Mouse (Mus musculus) midbrain, embryonic 15.5 days (tissue): Measurements from ENCODE around the gene Rpl22. TPM values are rescaled to one million over a fixed set of nuclear protein-coding genes. Genes with fewer than 3 reads are reported as not detected.

Experiments
- ATAC-seq: fragments of 200-750 bp; cut with Nextera tagmentation; replicated peaks from 2 replicates; pipeline ENCODE4 v1.8.0; 2017; ENCODE audit warnings: moderate TSS enrichment
- H3K27ac ChIP-seq: fragments of 300-500 bp; sonication (generic); 2 replicates; pipeline ENCODE4 v1.5.1; 2015; ENCODE audit warnings: mild to moderate bottlenecking, inconsistent platforms
- H3K27me3 ChIP-seq: fragments of 300-500 bp; sonication (generic); replicated peaks from 2 replicates; pipeline ENCODE4 v1.6.1; 2015; ENCODE audit warnings: inconsistent platforms
- H3K36me3 ChIP-seq: fragments of 300-500 bp; sonication (generic); replicated peaks from 2 replicates; pipeline ENCODE4 v1.6.1; 2015; ENCODE audit warnings: inconsistent platforms
- H3K4me1 ChIP-seq: fragments of 300-500 bp; sonication (generic); 2 replicates; pipeline ENCODE4 v1.6.1; 2015; ENCODE audit warnings: inconsistent platforms
- H3K4me2 ChIP-seq: fragments of 300-500 bp; sonication (generic); 2 replicates; pipeline ENCODE4 v1.6.1; 2015; ENCODE audit warnings: inconsistent platforms, mild to moderate bottlenecking, moderate library complexity
- H3K4me3 ChIP-seq: fragments of 300-500 bp; sonication (generic); 2 replicates; pipeline ENCODE4 v1.5.1; 2015; ENCODE audit warnings: mild to moderate bottlenecking, inconsistent platforms
- H3K9ac ChIP-seq: fragments of 300-500 bp; sonication (generic); 2 replicates; pipeline ENCODE4 v1.6.1; 2015; ENCODE audit warnings: mild to moderate bottlenecking, inconsistent platforms
- H3K9me3 ChIP-seq: fragments of 300-500 bp; sonication (generic); 2 replicates; pipeline ENCODE4 v1.6.1; 2016; ENCODE audit warnings: inconsistent platforms
- WGBS: fragments of 180-500 bp; shearing (Covaris S2); methylation state at CpG from one replicate; pipeline ENCODE4 v1.1.7; 2015; ENCODE audit warnings: mixed read lengths; 5-methylcytosine and 5-hydroxymethylcytosine counted together
- polyA plus RNA-seq: library from polyadenylated mRNA; unstranded; fragments of >200 nt; fragmentation: Nextera tagmentation; extraction: Ambion mirVana; gene quantifications from 2 replicates; pipeline ENCODE4 v1.2.1, GENCODE M21; 2015

Gene Rpl22
- polyA plus RNA-seq, 1 experiment from 2014 or later = 127 TPM

- H3K4me1 ChIP-seq = peaks cover 13% of the 10 kb centered on the region
- H3K27me3 ChIP-seq = no peaks in the 10 kb centered on the region; the same call in 1 of the 2 replicates
- WGBS = 56% methylated on average over 11 of the region's 11 CpGs
- no peak overlapping the region for H3K27ac ChIP-seq
- H3K36me3 ChIP-seq = peaks cover 13% of the 10 kb centered on the region; the same call in 1 of the 2 replicates
- ATAC-seq = no peak
- H3K9ac ChIP-seq = no peak overlapping the region
- H3K4me3 ChIP-seq = no peak overlapping the region
- no peaks in the 10 kb centered on the region for H3K9me3 ChIP-seq
- H3K4me2 ChIP-seq = no peak overlapping the region
Measured at GRCm38 (mm10) chr4:152302012-152302411, 23.5 kb upstream of the Rpl22 start.

DNA sequence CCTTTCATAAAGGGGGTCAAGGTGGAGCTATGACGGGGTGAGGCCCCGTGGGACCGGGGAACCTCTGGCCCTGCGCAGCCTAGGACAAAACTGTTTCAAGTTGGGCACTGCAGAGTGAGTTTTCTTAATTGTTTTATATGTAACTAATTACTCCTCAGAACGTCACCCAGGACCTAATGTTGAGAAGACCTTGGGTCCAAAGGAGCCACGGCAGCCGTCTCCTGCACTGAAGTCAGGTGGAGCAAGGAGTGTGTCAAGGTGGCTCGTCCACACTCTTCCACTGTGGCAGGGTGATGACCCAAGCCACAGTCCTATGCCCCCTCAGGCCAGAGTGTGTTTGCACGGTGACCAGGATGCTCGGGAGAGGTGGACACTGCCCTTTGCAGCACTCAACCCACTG lies 22.4 kb upstream of the Rpl22 start:
- peaks cover 8% of the 10 kb centered on the region for H3K4me1 ChIP-seq
- no peak overlapping the region for H3K9ac ChIP-seq
- no peak overlapping the region for H3K27ac ChIP-seq
- 93% methylated on average over 10 of the region's 10 CpGs for WGBS
- no peaks in the 10 kb centered on the region; the same call in 1 of the 2 replicates for H3K27me3 ChIP-seq
- H3K4me2 ChIP-seq = no peak overlapping the region
- no peaks in the 10 kb centered on the region for H3K9me3 ChIP-seq
- H3K4me3 ChIP-seq = no peak overlapping the region
- peaks cover 13% of the 10 kb centered on the region; the same call in 1 of the 2 replicates for H3K36me3 ChIP-seq
- ATAC-seq = no peak

DNA sequence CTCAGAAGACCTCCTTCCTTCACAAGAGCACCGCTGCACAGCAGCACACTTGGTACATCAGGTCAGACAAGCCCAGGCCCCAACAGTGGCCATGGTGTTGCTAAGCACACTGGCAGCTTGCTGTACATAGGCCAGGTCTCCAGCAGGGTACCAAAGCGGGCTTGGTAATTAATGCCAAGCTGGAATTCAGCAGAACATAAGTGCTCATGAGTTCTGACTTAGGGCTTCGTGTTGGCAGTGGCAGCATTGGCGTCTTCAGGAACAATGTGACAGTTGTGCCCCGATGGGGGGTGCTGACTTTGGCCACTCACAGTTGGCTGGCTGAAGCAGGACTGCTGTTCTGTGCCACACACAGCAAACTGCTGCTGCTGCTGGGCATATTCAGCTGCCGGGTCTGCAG lies 20.9 kb upstream of the Rpl22 start:
- peaks cover 12% of the 10 kb centered on the region; the same call in 1 of the 2 replicates for H3K36me3 ChIP-seq
- no peak overlapping the region for H3K4me2 ChIP-seq
- ATAC-seq = no peak
- no peak overlapping the region for H3K27ac ChIP-seq
- H3K9ac ChIP-seq = no peak overlapping the region
- H3K4me3 ChIP-seq = no peak overlapping the region
- no peaks in the 10 kb centered on the region; the same call in 1 of the 2 replicates for H3K27me3 ChIP-seq
- H3K9me3 ChIP-seq = no peaks in the 10 kb centered on the region
- no peaks in the 10 kb centered on the region for H3K4me1 ChIP-seq
- 90% methylated on average over 6 of the region's 6 CpGs for WGBS

DNA sequence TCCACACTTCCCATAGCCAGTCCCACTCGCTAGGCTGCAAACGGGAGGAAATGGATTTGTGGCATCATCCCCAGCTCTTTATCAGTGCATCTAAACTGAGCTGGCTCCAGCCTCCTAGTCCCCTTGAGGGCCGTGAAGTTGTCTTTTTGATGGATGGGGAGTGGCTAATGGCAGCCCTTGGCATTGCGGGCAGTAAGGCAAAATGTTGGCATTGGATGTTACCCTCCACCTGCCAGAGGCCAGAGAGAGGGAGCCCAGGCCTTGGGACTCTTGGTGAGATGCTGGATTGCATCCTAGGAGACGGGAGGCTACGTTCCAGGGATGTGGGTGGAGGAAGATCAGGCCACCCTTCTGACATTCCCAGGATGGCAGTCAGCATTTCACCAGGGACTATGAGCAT lies 19.6 kb upstream of the Rpl22 start:
- Histone ChIP-seq H3K4me1 (no peaks in the 10 kb centered on the region), H3K27me3 (peaks cover 5% of the 10 kb centered on the region), H3K9ac (no peak overlapping the region), H3K4me2 (no peak overlapping the region), H3K36me3 (0 out of 2 replicates have a peak, but pooled peaks cover 2% of the 10 kb centered on the region), H3K27ac (no peak overlapping the region), H3K4me3 (no peak overlapping the region), H3K9me3 (no peaks in the 10 kb centered on the region)
- ATAC-seq = no peak
- whole genome bisulfite sequencing = 87% methylated on average over 6 of the region's 6 CpGs

DNA sequence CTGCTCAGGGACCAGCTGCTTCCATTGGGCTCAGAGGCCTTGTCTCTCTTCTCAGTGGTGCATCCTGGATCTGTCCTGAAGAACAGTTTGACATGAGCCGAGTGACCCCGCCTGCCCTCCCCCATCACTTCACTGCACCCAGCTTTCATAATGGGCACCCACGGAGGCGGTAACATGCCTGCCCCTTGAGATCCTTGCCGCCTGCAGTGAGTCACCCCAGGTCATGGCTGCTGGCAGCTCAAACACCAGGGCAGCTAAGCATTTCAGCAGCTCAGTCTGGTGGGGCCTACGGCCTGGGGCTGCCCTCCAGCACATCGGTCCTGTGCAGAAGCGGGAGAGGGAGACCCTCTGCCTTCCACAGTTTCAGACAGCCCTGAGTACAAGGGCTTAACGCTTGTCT lies 18.0 kb upstream of the Rpl22 start:
- Histone ChIP-seq H3K4me3 (no peak overlapping the region), H3K36me3 (0 out of 2 replicates have a peak, but pooled peaks cover 2% of the 10 kb centered on the region), H3K4me2 (no peak overlapping the region), H3K9me3 (no peaks in the 10 kb centered on the region), H3K27ac (no peak overlapping the region), H3K4me1 (peaks cover 5% of the 10 kb centered on the region), H3K27me3 (peaks cover 20% of the 10 kb centered on the region), H3K9ac (no peak overlapping the region)
- no peak for ATAC-seq
- 79% methylated on average over 9 of the region's 9 CpGs for WGBS

DNA sequence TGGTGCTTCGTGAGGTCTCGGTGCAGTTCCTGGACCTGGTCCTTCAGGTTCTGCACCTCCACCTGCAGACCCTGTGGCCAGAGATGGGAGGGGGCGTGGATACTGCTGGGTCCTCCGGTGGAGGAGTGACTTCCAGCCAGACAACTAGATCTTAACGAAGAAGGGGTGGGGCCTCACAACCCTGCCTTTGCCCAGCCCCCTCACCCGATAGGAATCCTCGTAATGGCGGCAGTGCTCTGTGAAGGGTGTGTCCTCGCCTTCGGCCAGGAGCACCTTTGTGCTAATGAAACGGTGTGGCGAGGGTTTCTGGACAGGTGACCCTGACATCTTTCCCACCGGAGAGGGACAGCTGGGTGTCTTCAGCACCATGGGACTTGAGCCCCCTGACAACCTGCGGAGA lies 13.4 kb upstream of the Rpl22 start:
- H3K4me3 ChIP-seq = peak overlapping the region; percentile 37
- 3% methylated on average over 14 of the region's 14 CpGs for WGBS
- H3K9ac ChIP-seq = peak overlapping the region; percentile 3; the same call in 1 of the 2 replicates

GRCm38 (mm10) chr4:152313211-152313632 lies 12.3 kb upstream of the Rpl22 start:
- peak overlapping the region; percentile 43 for H3K9ac ChIP-seq
- H3K4me3 ChIP-seq = peak overlapping the region; percentile 37
- peak; percentile 67 for ATAC-seq
- peak overlapping the region; percentile 60 for H3K4me2 ChIP-seq
- H3K36me3 ChIP-seq = no peaks in the 10 kb centered on the region
- peaks cover 74% of the 10 kb centered on the region for H3K27me3 ChIP-seq
- H3K27ac ChIP-seq = no peak overlapping the region
- no peaks in the 10 kb centered on the region for H3K9me3 ChIP-seq
- peaks cover 31% of the 10 kb centered on the region for H3K4me1 ChIP-seq
- under 1% methylated on average over 29 of the region's 29 CpGs for WGBS

More for the DNA sequence above, 13.4 kb upstream of the Rpl22 start:
- peak overlapping the region; percentile 60 for H3K4me2 ChIP-seq
- no peak overlapping the region for H3K27ac ChIP-seq
- no peaks in the 10 kb centered on the region for H3K9me3 ChIP-seq
- no peaks in the 10 kb centered on the region for H3K36me3 ChIP-seq
- H3K4me1 ChIP-seq = peaks cover 31% of the 10 kb centered on the region
- 0 out of 2 replicates have a peak, but pooled peaks have one; percentile 7 for ATAC-seq
- peaks cover 64% of the 10 kb centered on the region for H3K27me3 ChIP-seq

DNA sequence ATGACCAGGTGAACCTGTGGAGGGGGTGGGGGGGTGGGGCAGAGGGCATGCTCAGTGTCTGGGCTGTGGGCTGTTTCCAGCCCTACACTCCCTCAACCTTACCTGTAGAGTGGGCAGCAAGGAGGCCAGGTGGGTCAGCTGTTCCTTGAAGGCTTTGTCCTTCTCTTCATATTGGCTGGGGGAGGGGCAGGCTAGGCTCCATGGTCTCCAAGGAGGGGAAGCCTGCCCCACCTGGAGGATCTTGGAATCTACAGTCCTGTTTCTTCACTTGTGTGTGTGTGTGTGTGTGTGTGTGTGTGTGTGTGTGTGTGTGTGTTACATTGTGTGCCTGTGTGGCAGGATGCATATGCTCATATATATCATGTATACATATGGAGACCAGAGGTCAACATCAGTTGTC lies 11.6 kb upstream of the Rpl22 start:
- peak; percentile 49 for ATAC-seq
- peaks cover 77% of the 10 kb centered on the region for H3K27me3 ChIP-seq

DNA sequence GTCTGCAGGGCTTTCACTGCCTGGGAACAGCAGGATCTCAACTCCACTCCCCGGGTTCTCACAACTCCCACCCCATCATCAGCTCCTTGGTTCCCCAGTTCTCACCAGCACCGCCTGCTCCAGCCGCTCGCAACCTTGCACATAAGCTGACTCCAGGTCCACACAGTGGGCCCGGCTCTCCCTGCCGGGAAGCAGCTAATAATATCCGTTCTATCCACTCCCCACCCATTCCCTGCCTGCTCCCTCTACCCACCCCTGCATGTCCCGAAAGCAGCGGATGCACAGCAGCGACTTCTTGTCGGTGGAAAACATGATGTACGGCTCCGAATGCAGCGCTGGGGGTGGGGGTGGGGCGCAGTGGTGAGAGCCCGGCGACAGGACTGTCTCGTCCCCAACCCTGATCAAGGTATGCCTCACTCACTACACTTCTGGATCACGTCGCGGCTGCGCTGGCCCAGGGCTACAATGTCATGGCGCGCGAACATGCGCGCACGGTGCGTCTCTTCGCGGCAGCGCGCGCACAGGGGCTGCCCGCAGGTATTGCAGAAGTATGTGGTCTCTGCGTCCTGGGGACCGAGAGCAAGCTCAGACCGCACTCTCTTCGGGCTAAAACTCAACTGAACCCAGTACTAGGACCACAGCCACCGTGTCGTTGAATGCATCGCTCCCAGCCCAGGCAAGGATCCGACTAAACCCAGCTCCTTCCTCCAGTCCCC lies 9.9 kb upstream of the Rpl22 start:
- H3K4me2 ChIP-seq = peak overlapping the region; percentile 61
- peaks cover 75% of the 10 kb centered on the region for H3K27me3 ChIP-seq
- WGBS = under 1% methylated on average over 43 of the region's 43 CpGs
- H3K4me1 ChIP-seq = peaks cover 31% of the 10 kb centered on the region
- H3K36me3 ChIP-seq = no peaks in the 10 kb centered on the region
- H3K9me3 ChIP-seq = no peaks in the 10 kb centered on the region
- peak overlapping the region; percentile 37 for H3K4me3 ChIP-seq
- peak overlapping the region; percentile 30; the same call in 1 of the 2 replicates for H3K9ac ChIP-seq
- no peak overlapping the region for H3K27ac ChIP-seq
- no peak for ATAC-seq

More for the DNA sequence above, 11.6 kb upstream of the Rpl22 start:
- Histone ChIP-seq H3K4me1 (peaks cover 31% of the 10 kb centered on the region), H3K4me2 (peak overlapping the region; percentile 60), H3K27ac (no peak overlapping the region), H3K9ac (no peak overlapping the region), H3K4me3 (peak overlapping the region; percentile 37), H3K36me3 (no peaks in the 10 kb centered on the region), H3K9me3 (no peaks in the 10 kb centered on the region)

- Histone ChIP-seq H3K4me1 (peaks cover 25% of the 10 kb centered on the region), H3K36me3 (no peaks in the 10 kb centered on the region), H3K9ac (no peak overlapping the region), H3K4me2 (no peak overlapping the region), H3K4me3 (no peak overlapping the region), H3K9me3 (no peaks in the 10 kb centered on the region), H3K27ac (no peak overlapping the region), H3K27me3 (peaks cover 56% of the 10 kb centered on the region)
- WGBS = 86% methylated on average over 6 of the region's 6 CpGs
- no peak for ATAC-seq
Measured at GRCm38 (mm10) chr4:152317631-152318033, 7.9 kb upstream of the Rpl22 start.

DNA sequence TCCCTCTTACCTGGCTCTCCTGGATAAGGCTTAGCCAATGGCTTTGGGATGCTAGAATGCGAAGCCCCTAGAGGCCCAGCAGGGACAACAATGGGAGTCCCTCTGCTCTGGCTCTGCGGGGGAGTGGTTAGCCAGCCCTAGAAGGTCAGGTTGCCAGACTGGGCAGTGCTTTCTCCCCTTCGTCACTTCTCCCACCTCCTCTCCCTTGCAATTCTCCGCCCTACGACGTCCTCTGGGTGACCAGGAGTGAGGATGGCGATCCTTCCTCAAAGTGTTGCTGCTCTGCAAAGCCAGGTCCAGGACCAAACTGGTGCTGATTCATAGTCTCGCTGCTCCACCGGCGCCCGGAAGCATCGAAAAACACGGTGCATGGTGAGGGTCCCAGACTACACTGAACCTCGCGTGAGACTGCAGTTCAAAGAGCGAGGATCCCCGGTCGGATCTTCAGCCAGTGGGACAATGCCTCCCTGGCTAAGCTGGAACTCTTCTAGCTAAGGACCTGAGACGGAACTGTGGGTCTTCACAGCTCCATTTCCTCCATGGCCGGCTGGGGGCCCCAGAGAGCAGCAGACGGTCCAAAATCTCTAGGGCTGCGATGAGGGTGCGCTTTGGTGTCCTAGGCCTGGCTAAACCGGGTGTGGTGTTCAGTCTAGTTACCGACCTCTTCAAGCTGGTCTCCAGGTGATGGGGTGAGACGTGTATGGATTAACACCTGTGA lies 6.9 kb upstream of the Rpl22 start, which contains the start of gene Rnf207:
Rnf207 (minus strand) TSS at position 477 of the 718 bp plus-strand sequence.
- no peak for ATAC-seq
- peaks cover 14% of the 10 kb centered on the region for H3K4me1 ChIP-seq
- peaks cover 47% of the 10 kb centered on the region for H3K27me3 ChIP-seq
- no peak within 1 kb of the TSS for H3K9ac ChIP-seq
- 4% methylated on average over 26 of the region's 26 CpGs for WGBS
- H3K4me2 ChIP-seq = peak within 1 kb of the TSS; percentile 7
- H3K27ac ChIP-seq = no peak within 1 kb of the TSS
- H3K4me3 ChIP-seq = 0 out of 2 replicates have a peak within 1 kb of the TSS, but pooled peaks have one; percentile 3
- H3K36me3 ChIP-seq = no peaks in the 10 kb centered on the region
- no peaks in the 10 kb centered on the region for H3K9me3 ChIP-seq

DNA sequence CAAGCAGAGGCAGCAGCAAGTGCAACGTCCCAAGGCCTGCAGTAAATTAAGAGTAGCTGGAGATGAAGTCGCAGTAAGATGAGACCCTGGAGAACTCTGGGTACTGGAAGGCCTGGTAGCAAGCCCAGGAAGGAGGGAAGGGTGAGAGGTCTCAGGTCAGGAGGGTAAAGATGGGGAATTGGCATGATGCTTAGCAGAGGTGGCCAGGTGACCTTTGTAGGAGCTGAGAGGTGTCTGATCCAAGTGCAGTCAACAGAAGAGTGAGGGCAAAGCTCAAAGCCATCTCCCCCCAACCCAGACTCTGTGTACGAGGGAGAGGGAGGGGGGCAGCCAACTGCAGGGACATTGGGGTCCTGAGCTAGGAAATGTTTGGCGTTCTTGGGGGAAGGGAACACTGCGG lies 4.1 kb upstream of the Rpl22 start:
- H3K4me1 ChIP-seq = peaks cover 7% of the 10 kb centered on the region
- no peak overlapping the region for H3K4me2 ChIP-seq
- H3K9ac ChIP-seq = no peak overlapping the region
- H3K9me3 ChIP-seq = no peaks in the 10 kb centered on the region
- peaks cover 20% of the 10 kb centered on the region for H3K27me3 ChIP-seq
- WGBS = 50% methylated on average over 5 of the region's 5 CpGs
- no peak for ATAC-seq
- no peak overlapping the region for H3K27ac ChIP-seq
- H3K4me3 ChIP-seq = no peak overlapping the region
- H3K36me3 ChIP-seq = no peaks in the 10 kb centered on the region
